Mouse (Mus musculus): ENCODE results near the gene Tiam2. TPM values are rescaled to one million over a fixed set of nuclear protein-coding genes. Genes with fewer than 3 reads are reported as not detected.

Tiam2 gene
- polyA plus RNA-seq, 1 experiment from 2014 or later: 2.8 TPM

GRCm38 (mm10) chr17:3436841-3437515, 110.6 kb downstream of the Tiam2 start:
- DNase-seq (ENCODE audit: low spot score) (no peak), ATAC-seq (replicated peaks; ENCODE audit: low FRiP score) (no peak)
- Histone ChIP-seq H3K36me3 (ENCODE audit: control insufficient read depth, insufficient read depth, low read length) (no peaks in the 10 kb centered on the region), H3K9me3 (ENCODE audit: control insufficient read depth, low read length) (no peaks in the 10 kb centered on the region), H3K27ac (ENCODE audit: low read depth, low read length) (no peak overlapping the region), H3K4me1 (replicated peaks; ENCODE audit: control insufficient read depth, insufficient read depth, low read length) (no peaks in the 10 kb centered on the region), H3K4me2 (no peak overlapping the region), H3K4me3 (ENCODE audit: low read depth, low read length) (no peak overlapping the region), H3K9ac (ENCODE audit: low read depth, low read length) (no peak overlapping the region), H3K27me3 (replicated peaks; ENCODE audit: control insufficient read depth, insufficient read depth, low read length) (no peaks in the 10 kb centered on the region)
- 79% methylated on average over 12 of the region's 12 CpGs for WGBS

GRCm38 (mm10) chr17:3442526-3443401, 116.4 kb downstream of the Tiam2 start:
- H3K9ac ChIP-seq (ENCODE audit: low read depth, low read length): no peak overlapping the region
- no peaks in the 10 kb centered on the region for H3K4me1 ChIP-seq (replicated peaks; ENCODE audit: control insufficient read depth, insufficient read depth, low read length)
- ATAC-seq (replicated peaks; ENCODE audit: low FRiP score) (no peak; the same call in 1 of the 2 replicates), DNase-seq (ENCODE audit: low spot score) (no peak)
- H3K27ac ChIP-seq (ENCODE audit: low read depth, low read length): no peak overlapping the region
- no peaks in the 10 kb centered on the region for H3K36me3 ChIP-seq (ENCODE audit: control insufficient read depth, insufficient read depth, low read length)
- no peak overlapping the region for H3K4me3 ChIP-seq (ENCODE audit: low read depth, low read length)
- H3K4me2 ChIP-seq: no peak overlapping the region
- H3K27me3 ChIP-seq (replicated peaks; ENCODE audit: control insufficient read depth, insufficient read depth, low read length): no peaks in the 10 kb centered on the region
- H3K9me3 ChIP-seq (ENCODE audit: control insufficient read depth, low read length): no peaks in the 10 kb centered on the region
- WGBS: 58% methylated on average over 10 of the region's 10 CpGs

GRCm38 (mm10) chr17:3446191-3446950, 120.0 kb downstream of the Tiam2 start:
- Histone ChIP-seq H3K9me3 (ENCODE audit: control insufficient read depth, low read length) (no peaks in the 10 kb centered on the region), H3K27me3 (replicated peaks; ENCODE audit: control insufficient read depth, insufficient read depth, low read length) (no peaks in the 10 kb centered on the region), H3K4me2 (no peak overlapping the region), H3K27ac (ENCODE audit: low read depth, low read length) (no peak overlapping the region), H3K4me1 (replicated peaks; ENCODE audit: control insufficient read depth, insufficient read depth, low read length) (no peaks in the 10 kb centered on the region), H3K36me3 (ENCODE audit: control insufficient read depth, insufficient read depth, low read length) (no peaks in the 10 kb centered on the region), H3K9ac (ENCODE audit: low read depth, low read length) (no peak overlapping the region), H3K4me3 (ENCODE audit: low read depth, low read length) (no peak overlapping the region)
- WGBS: 59% methylated on average over 8 of the region's 8 CpGs
- DNase-seq (ENCODE audit: low spot score): no peak
- no peak for ATAC-seq (replicated peaks; ENCODE audit: low FRiP score)

GRCm38 (mm10) chr17:3448725-3449124, 122.4 kb downstream of the Tiam2 start:
- Histone ChIP-seq H3K36me3 (ENCODE audit: control insufficient read depth, insufficient read depth, low read length) (no peaks in the 10 kb centered on the region), H3K4me3 (ENCODE audit: low read depth, low read length) (no peak overlapping the region), H3K4me2 (no peak overlapping the region), H3K9me3 (ENCODE audit: control insufficient read depth, low read length) (no peaks in the 10 kb centered on the region), H3K27ac (ENCODE audit: low read depth, low read length) (no peak overlapping the region), H3K27me3 (replicated peaks; ENCODE audit: control insufficient read depth, insufficient read depth, low read length) (no peaks in the 10 kb centered on the region), H3K4me1 (replicated peaks; ENCODE audit: control insufficient read depth, insufficient read depth, low read length) (no peaks in the 10 kb centered on the region), H3K9ac (ENCODE audit: low read depth, low read length) (no peak overlapping the region)
- no peak for ATAC-seq (replicated peaks; ENCODE audit: low FRiP score)
- WGBS: 26% methylated on average over 3 of the region's 3 CpGs
- DNase-seq (ENCODE audit: low spot score): peak; percentile 42

GRCm38 (mm10) chr17:3451077-3451476, 124.7 kb downstream of the Tiam2 start:
- no peak overlapping the region for H3K4me3 ChIP-seq (ENCODE audit: low read depth, low read length)
- H3K9me3 ChIP-seq (ENCODE audit: control insufficient read depth, low read length): no peaks in the 10 kb centered on the region
- no peaks in the 10 kb centered on the region for H3K27me3 ChIP-seq (replicated peaks; ENCODE audit: control insufficient read depth, insufficient read depth, low read length)
- H3K36me3 ChIP-seq (ENCODE audit: control insufficient read depth, insufficient read depth, low read length): no peaks in the 10 kb centered on the region
- H3K4me1 ChIP-seq (replicated peaks; ENCODE audit: control insufficient read depth, insufficient read depth, low read length): no peaks in the 10 kb centered on the region
- ATAC-seq (replicated peaks; ENCODE audit: low FRiP score): peak; percentile 79
- no peak overlapping the region for H3K9ac ChIP-seq (ENCODE audit: low read depth, low read length)
- no peak overlapping the region for H3K27ac ChIP-seq (ENCODE audit: low read depth, low read length)
- 53% methylated on average over 2 of the region's 2 CpGs for WGBS
- peak; percentile 41 for DNase-seq (ENCODE audit: low spot score)
- no peak overlapping the region for H3K4me2 ChIP-seq

GRCm38 (mm10) chr17:3452571-3453311, 126.4 kb downstream of the Tiam2 start:
- Histone ChIP-seq H3K9me3 (ENCODE audit: control insufficient read depth, low read length) (no peaks in the 10 kb centered on the region), H3K4me1 (replicated peaks; ENCODE audit: control insufficient read depth, insufficient read depth, low read length) (no peaks in the 10 kb centered on the region), H3K27ac (ENCODE audit: low read depth, low read length) (no peak overlapping the region), H3K9ac (ENCODE audit: low read depth, low read length) (no peak overlapping the region), H3K4me2 (no peak overlapping the region), H3K4me3 (ENCODE audit: low read depth, low read length) (no peak overlapping the region), H3K36me3 (ENCODE audit: control insufficient read depth, insufficient read depth, low read length) (no peaks in the 10 kb centered on the region), H3K27me3 (replicated peaks; ENCODE audit: control insufficient read depth, insufficient read depth, low read length) (no peaks in the 10 kb centered on the region)
- DNase-seq (ENCODE audit: low spot score): no peak
- WGBS: 80% methylated on average over 12 of the region's 12 CpGs
- ATAC-seq (replicated peaks; ENCODE audit: low FRiP score): no peak

GRCm38 (mm10) chr17:3453946-3454345, 127.6 kb downstream of the Tiam2 start:
- WGBS: 31% methylated on average over 10 of the region's 10 CpGs
- H3K9me3 ChIP-seq (ENCODE audit: control insufficient read depth, low read length): no peaks in the 10 kb centered on the region
- no peak overlapping the region for H3K27ac ChIP-seq (ENCODE audit: low read depth, low read length)
- no peak overlapping the region for H3K4me2 ChIP-seq
- DNase-seq (ENCODE audit: low spot score) (no peak), ATAC-seq (replicated peaks; ENCODE audit: low FRiP score) (no peak)
- no peaks in the 10 kb centered on the region for H3K27me3 ChIP-seq (replicated peaks; ENCODE audit: control insufficient read depth, insufficient read depth, low read length)
- H3K9ac ChIP-seq (ENCODE audit: low read depth, low read length): no peak overlapping the region
- H3K4me3 ChIP-seq (ENCODE audit: low read depth, low read length): no peak overlapping the region
- no peaks in the 10 kb centered on the region for H3K4me1 ChIP-seq (replicated peaks; ENCODE audit: control insufficient read depth, insufficient read depth, low read length)
- H3K36me3 ChIP-seq (ENCODE audit: control insufficient read depth, insufficient read depth, low read length): no peaks in the 10 kb centered on the region

- ATAC-seq (replicated peaks; ENCODE audit: low FRiP score): no peak
- Histone ChIP-seq H3K27me3 (replicated peaks; ENCODE audit: control insufficient read depth, insufficient read depth, low read length) (no peaks in the 10 kb centered on the region), H3K27ac (ENCODE audit: low read depth, low read length) (no peak overlapping the region), H3K9ac (ENCODE audit: low read depth, low read length) (no peak overlapping the region), H3K4me3 (ENCODE audit: low read depth, low read length) (no peak overlapping the region), H3K4me2 (no peak overlapping the region), H3K9me3 (ENCODE audit: control insufficient read depth, low read length) (no peaks in the 10 kb centered on the region), H3K36me3 (ENCODE audit: control insufficient read depth, insufficient read depth, low read length) (no peaks in the 10 kb centered on the region), H3K4me1 (replicated peaks; ENCODE audit: control insufficient read depth, insufficient read depth, low read length) (no peaks in the 10 kb centered on the region)
- 85% methylated on average over 9 of the region's 9 CpGs for WGBS
- no peak for DNase-seq (ENCODE audit: low spot score)
These were observed 128.5 kb downstream of the Tiam2 start for GRCm38 (mm10) chr17:3454850-3455249.

Data from liver, embryonic 11.5 days (tissue).